Comparison of ENCODE assay signal across 31 mouse cellular contexts in the genomic region with DNA sequence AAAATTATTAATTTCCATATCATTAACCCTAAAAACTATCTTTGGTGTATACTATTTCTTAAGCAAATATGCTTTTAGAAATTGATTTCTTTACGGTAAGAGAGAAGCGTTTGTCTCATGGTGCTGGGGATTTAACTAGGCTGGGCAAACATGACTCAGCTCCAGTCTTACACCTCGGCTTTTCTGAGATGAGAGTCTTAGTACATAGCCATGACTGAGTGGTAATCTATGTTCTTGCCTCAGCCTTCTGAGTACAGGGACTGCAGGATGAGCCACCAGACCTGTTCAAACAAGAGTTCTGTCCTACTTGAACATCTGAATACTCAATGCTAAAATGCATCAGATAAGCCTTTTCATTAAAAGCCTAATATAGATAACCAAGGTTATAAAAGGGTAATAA. TPM values are rescaled to one million over a fixed set of nuclear protein-coding genes. Genes with fewer than 3 reads are reported as not detected.
DNase-seq lines count a peak whose midpoint lies in the region; ATAC-seq lines count a peak whose summit lies in the region.
"Had no signal": no experiment of that assay in that cellular context is flagged by ENCODE, and none has a peak within 500 bp of the region (broad histone marks: within the 10 kb centered on the region; RNA-seq: fewer than 3 reads in every experiment).

No protein-coding gene starts in this region.

- no peak overlapping the region for H3K9ac ChIP-seq in heart, embryonic 12.5 days
- no peak overlapping the region for H3K9ac ChIP-seq in liver, embryonic 13.5 days
- no peak overlapping the region for H3K9ac ChIP-seq in hindbrain, embryonic 11.5 days (ENCODE audit: low read depth, low read length)
- H3K9ac ChIP-seq: forebrain, embryonic 15.5 days; hindbrain, embryonic 13.5 days; limb, embryonic 12.5 days had no signal

- DNase-seq in heart, postnatal 10 days = no peak
- DNase-seq in liver, embryonic 13.5 days = no peak
- no peak for DNase-seq in embryonic facial prominence, embryonic 10.5 days (ENCODE audit: low spot score)
- no peak for DNase-seq in thymus, postnatal 36 days
- no peak for DNase-seq in hindbrain, embryonic 11.5 days (ENCODE audit: low spot score)
- DNase-seq: adrenal gland, postnatal 10 days; cerebellum, adult 18-20 months; cerebellum, postnatal 14 days; heart, adult 2 months; kidney, adult 8-10 months; kidney, postnatal 4 days; lung, adult 18-20 months; lung, postnatal 10 days; right cerebral cortex, postnatal 4 days; thymus, adult 18-20 months; thymus, postnatal 25 days had no signal

- intact Hi-C loops in heart, postnatal 10 days (cut with DNase I) = no loop called here

- no peaks in the 10 kb centered on the region for H3K27me3 ChIP-seq in heart, embryonic 12.5 days (replicated peaks)
- no peaks in the 10 kb centered on the region for H3K27me3 ChIP-seq in liver, embryonic 13.5 days
- no peaks in the 10 kb centered on the region for H3K27me3 ChIP-seq in embryonic facial prominence, embryonic 10.5 days (replicated peaks; ENCODE audit: low read depth, poor library complexity, severe bottlenecking)
- H3K27me3 ChIP-seq in hindbrain, embryonic 11.5 days (ENCODE audit: control insufficient read depth, insufficient read depth, low read length) = no peaks in the 10 kb centered on the region
- H3K27me3 ChIP-seq: forebrain, embryonic 15.5 days; hindbrain, embryonic 13.5 days; limb, embryonic 12.5 days had no signal

- peaks cover 17% of the 10 kb centered on the region; the same call in 1 of the 2 replicates for H3K4me1 ChIP-seq in heart, embryonic 12.5 days (replicated peaks)
- H3K4me1 ChIP-seq in liver, embryonic 13.5 days (replicated peaks) = peaks cover 62% of the 10 kb centered on the region
- 0 out of 2 replicates have a peak, but pooled peaks cover 3% of the 10 kb centered on the region for H3K4me1 ChIP-seq in embryonic facial prominence, embryonic 10.5 days
- H3K4me1 ChIP-seq in hindbrain, embryonic 11.5 days (replicated peaks; ENCODE audit: control insufficient read depth, insufficient read depth, low read length) = no peaks in the 10 kb centered on the region
- H3K4me1 ChIP-seq: forebrain, embryonic 10.5 days; forebrain, embryonic 15.5 days; hindbrain, embryonic 13.5 days; limb, embryonic 12.5 days had no signal

- no peak overlapping the region for H3K4me3 ChIP-seq in heart, embryonic 12.5 days
- H3K4me3 ChIP-seq in liver, embryonic 13.5 days (replicated peaks) = no peak overlapping the region
- H3K4me3 ChIP-seq in embryonic facial prominence, embryonic 10.5 days = no peak overlapping the region
- H3K4me3 ChIP-seq in hindbrain, embryonic 11.5 days (ENCODE audit: low read depth, low read length) = no peak overlapping the region
- H3K4me3 ChIP-seq: forebrain, embryonic 10.5 days; forebrain, embryonic 15.5 days; heart, adult 2 months; hindbrain, embryonic 13.5 days; left cerebral cortex, adult 2 months; limb, embryonic 12.5 days had no signal

- peak; percentile 77; the same call in 1 of the 2 replicates for ATAC-seq in heart, embryonic 12.5 days (ENCODE audit: insufficient number of reproducible peaks, low FRiP score)
- peak; percentile 95 for ATAC-seq in erythroblast, adult 5-6 weeks (replicated peaks; ENCODE audit: low FRiP score, poor library complexity, severe bottlenecking)
- ATAC-seq in liver, embryonic 13.5 days (ENCODE audit: low read depth) = peak; percentile 91
- ATAC-seq in megakaryocyte progenitor cell, adult 5-6 weeks (replicated peaks; ENCODE audit: poor library complexity) = peak; percentile 63
- no peak for ATAC-seq in hindbrain, embryonic 11.5 days (ENCODE audit: low FRiP score)
- ATAC-seq: activated CD4-positive, CD25-positive, alpha-beta regulatory T cell, adult 4 months; CD4-positive, CD25-positive, alpha-beta regulatory T cell, adult 4 months; forebrain, embryonic 15.5 days; intestine, embryonic 16.5 days; midbrain, embryonic 16.5 days had no signal

- H3K4me2 ChIP-seq in heart, embryonic 12.5 days = no peak overlapping the region
- no peak overlapping the region for H3K4me2 ChIP-seq in liver, embryonic 13.5 days
- H3K4me2 ChIP-seq in hindbrain, embryonic 11.5 days (replicated peaks; ENCODE audit: low read depth, low read length) = no peak overlapping the region
- H3K4me2 ChIP-seq: forebrain, embryonic 15.5 days; hindbrain, embryonic 13.5 days; limb, embryonic 12.5 days; midbrain, embryonic 11.5 days had no signal

- no peaks in the 10 kb centered on the region for H3K9me3 ChIP-seq in heart, embryonic 12.5 days (replicated peaks)
- H3K9me3 ChIP-seq in liver, embryonic 13.5 days (replicated peaks) = no peaks in the 10 kb centered on the region
- no peaks in the 10 kb centered on the region for H3K9me3 ChIP-seq in embryonic facial prominence, embryonic 10.5 days
- H3K9me3 ChIP-seq in hindbrain, embryonic 11.5 days (ENCODE audit: control insufficient read depth, low read length) = no peaks in the 10 kb centered on the region
- H3K9me3 ChIP-seq: forebrain, embryonic 10.5 days; forebrain, embryonic 15.5 days; hindbrain, embryonic 13.5 days; limb, embryonic 12.5 days had no signal

- no peak overlapping the region for H3K27ac ChIP-seq in heart, embryonic 12.5 days (ENCODE audit: poor library complexity, severe bottlenecking)
- no peak overlapping the region for H3K27ac ChIP-seq in liver, embryonic 13.5 days
- no peak overlapping the region for H3K27ac ChIP-seq in embryonic facial prominence, embryonic 10.5 days (replicated peaks)
- H3K27ac ChIP-seq in hindbrain, embryonic 11.5 days (ENCODE audit: low read depth, low read length) = no peak overlapping the region
- H3K27ac ChIP-seq: forebrain, embryonic 10.5 days; forebrain, embryonic 15.5 days; heart, adult 2 months; hindbrain, embryonic 13.5 days; kidney, postnatal 0 days; left cerebral cortex, adult 2 months; limb, embryonic 12.5 days; stomach, postnatal 0 days had no signal

- peaks cover 17% of the 10 kb centered on the region for H3K36me3 ChIP-seq in heart, embryonic 12.5 days
- peaks cover 33% of the 10 kb centered on the region for H3K36me3 ChIP-seq in liver, embryonic 13.5 days
- peaks cover 19% of the 10 kb centered on the region for H3K36me3 ChIP-seq in embryonic facial prominence, embryonic 10.5 days (replicated peaks)
- H3K36me3 ChIP-seq in hindbrain, embryonic 11.5 days (ENCODE audit: control insufficient read depth, insufficient read depth, low read length) = no peaks in the 10 kb centered on the region
- H3K36me3 ChIP-seq: forebrain, embryonic 15.5 days had no signal

- WGBS in heart, embryonic 12.5 days = 76% methylated on average over 3 of the region's 3 CpGs
- 43% methylated on average over 3 of the region's 3 CpGs for WGBS in liver, embryonic 13.5 days (ENCODE audit: insufficient replicate concordance)
- WGBS in embryonic facial prominence, embryonic 10.5 days = 90% methylated on average over 3 of the region's 3 CpGs
- WGBS in hindbrain, embryonic 11.5 days = 87% methylated on average over 3 of the region's 3 CpGs

RNA-seq across cellular contexts. Expression of a gene that starts 24.3 kb away (rescaled TPM):
- 45.3 and 46.4 TPM in 2 replicates for polyA plus RNA-seq in heart, embryonic 12.5 days (2016; fragmentation: Nextera tagmentation; extraction: Ambion mirVana)
- 10 to 100 TPM; 57.4 to 57.9 TPM for total RNA-seq in heart, postnatal 10 days (2021)
- total RNA-seq in erythroblast, adult 5-6 weeks (2015; ENCODE audit: low replicate concordance) = 230 and 233 TPM in 2 replicates
- 229 and 276 TPM in 2 replicates for total RNA-seq in erythroblast, adult 5-6 weeks (2017; ENCODE audit: low replicate concordance)
- 44.2 and 60.6 TPM in 2 replicates for polyA plus RNA-seq in liver, embryonic 13.5 days (2015; fragmentation: Nextera tagmentation; extraction: Ambion mirVana)
- 275 and 331 TPM in 2 replicates for total RNA-seq in megakaryocyte progenitor cell, adult 5-6 weeks (2015)
- 231 and 237 TPM in 2 replicates for total RNA-seq in megakaryocyte progenitor cell, adult 5-6 weeks (2017)
- 35.4 and 35.8 TPM in 2 replicates for polyA plus RNA-seq in embryonic facial prominence, embryonic 10.5 days (2016; fragmentation: Nextera tagmentation; extraction: Ambion mirVana)
- 39.7 and 40.2 TPM in 2 replicates for polyA plus RNA-seq in hindbrain, embryonic 11.5 days (2014; fragmentation: Nextera tagmentation; extraction: Ambion mirVana)

RNA-seq across cellular contexts. Expression of a gene that starts 56.5 kb away (rescaled TPM):
- polyA plus RNA-seq in heart, embryonic 12.5 days (2016; fragmentation: Nextera tagmentation; extraction: Ambion mirVana) = 37.7 and 40.1 TPM in 2 replicates
- total RNA-seq in heart, postnatal 10 days (2021) = 100 to 1,000 TPM; 253 to 276 TPM
- total RNA-seq in erythroblast, adult 5-6 weeks (2015; ENCODE audit: low replicate concordance) = 14.6 and 15.7 TPM in 2 replicates
- total RNA-seq in erythroblast, adult 5-6 weeks (2017; ENCODE audit: low replicate concordance) = 8.9 and 13.2 TPM in 2 replicates
- 18.2 and 23.8 TPM in 2 replicates for polyA plus RNA-seq in liver, embryonic 13.5 days (2015; fragmentation: Nextera tagmentation; extraction: Ambion mirVana)
- 53.7 and 59.9 TPM in 2 replicates for total RNA-seq in megakaryocyte progenitor cell, adult 5-6 weeks (2015)
- 59.6 and 61.6 TPM in 2 replicates for total RNA-seq in megakaryocyte progenitor cell, adult 5-6 weeks (2017)
- 18.3 and 18.8 TPM in 2 replicates for polyA plus RNA-seq in embryonic facial prominence, embryonic 10.5 days (2016; fragmentation: Nextera tagmentation; extraction: Ambion mirVana)
- polyA plus RNA-seq in hindbrain, embryonic 11.5 days (2014; fragmentation: Nextera tagmentation; extraction: Ambion mirVana) = 39.4 and 42.0 TPM in 2 replicates
